Mouse (Mus musculus): Measurements from ENCODE around the gene Plcb4. TPM values are rescaled to one million over a fixed set of nuclear protein-coding genes. Genes with fewer than 3 reads are reported as not detected.
A peak's percentile ranks its signal among the peaks of the same experiment; 100 is the strongest.

Plcb4 gene
- polyA plus RNA-seq, 1 experiment from 2014 or later = 13.8 TPM

- Histone ChIP-seq H3K9me3 (ENCODE audit: low read length) (no peaks in the 10 kb centered on the region), H3K4me2 (replicated peaks; ENCODE audit: low read depth, low read length) (no peak overlapping the region), H3K4me1 (ENCODE audit: insufficient read depth, low read depth, low read length) (no peaks in the 10 kb centered on the region), H3K4me3 (ENCODE audit: low read depth, low read length) (no peak overlapping the region), H3K9ac (replicated peaks; ENCODE audit: low read depth) (no peak overlapping the region), H3K36me3 (ENCODE audit: insufficient read depth, low read length) (no peaks in the 10 kb centered on the region), H3K27ac (ENCODE audit: low read length) (no peak overlapping the region), H3K27me3 (replicated peaks; ENCODE audit: insufficient read depth, low read length) (no peaks in the 10 kb centered on the region)
- no peak for ATAC-seq
- WGBS = 87% methylated on average over 6 of the region's 6 CpGs
- DNase-seq (ENCODE audit: low spot score) = no peak
- TF ChIP-seq EP300 (IDR thresholded peaks at IDR 0.05) (no peak), CTCF (IDR thresholded peaks at IDR 0.05) (no peak)
Observed at GRCm38 (mm10) chr2:135652040-135652439, 6.8 kb upstream of the Plcb4 start.

GRCm38 (mm10) chr2:135652451-135652850, 6.4 kb upstream of the Plcb4 start:
- ATAC-seq (no peak), DNase-seq (ENCODE audit: low spot score) (no peak)
- 70% methylated on average over 4 of the region's 4 CpGs for WGBS
- no peak overlapping the region for H3K27ac ChIP-seq (ENCODE audit: low read length)
- no peaks in the 10 kb centered on the region for H3K9me3 ChIP-seq (ENCODE audit: low read length)
- no peaks in the 10 kb centered on the region for H3K36me3 ChIP-seq (ENCODE audit: insufficient read depth, low read length)
- no peaks in the 10 kb centered on the region for H3K4me1 ChIP-seq (ENCODE audit: insufficient read depth, low read depth, low read length)
- no peak overlapping the region for H3K4me3 ChIP-seq (ENCODE audit: low read depth, low read length)
- no peaks in the 10 kb centered on the region for H3K27me3 ChIP-seq (replicated peaks; ENCODE audit: insufficient read depth, low read length)
- no peak for TF ChIP-seq EP300 (IDR thresholded peaks at IDR 0.05)
- TF ChIP-seq CTCF (IDR thresholded peaks at IDR 0.05) = no peak
- H3K9ac ChIP-seq (replicated peaks; ENCODE audit: low read depth) = no peak overlapping the region
- no peak overlapping the region for H3K4me2 ChIP-seq (replicated peaks; ENCODE audit: low read depth, low read length)

DNA sequence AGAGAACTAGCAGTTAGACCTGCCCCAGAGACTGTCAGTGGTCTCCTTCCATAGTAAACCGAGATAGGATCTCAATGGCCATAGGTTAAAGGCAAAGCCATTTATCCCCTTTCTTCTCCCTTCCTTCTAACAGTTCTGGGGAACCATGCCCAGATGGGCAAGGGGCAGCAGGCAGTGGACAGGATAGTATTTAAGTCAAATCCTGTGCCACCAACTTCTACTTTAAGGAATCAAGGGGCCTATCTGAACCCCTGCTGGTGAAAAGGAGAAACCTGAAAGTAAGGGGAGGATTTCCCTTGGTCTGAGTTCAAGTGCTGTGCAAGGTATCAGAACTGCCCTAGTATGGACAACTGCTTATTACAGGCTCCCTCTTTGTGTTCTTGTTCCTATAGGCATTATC, 2.9 kb upstream of the Plcb4 start:
- Histone ChIP-seq H3K4me2 (replicated peaks; ENCODE audit: low read depth, low read length) (no peak overlapping the region), H3K4me1 (ENCODE audit: insufficient read depth, low read depth, low read length) (no peaks in the 10 kb centered on the region), H3K9me3 (ENCODE audit: low read length) (no peaks in the 10 kb centered on the region), H3K27ac (ENCODE audit: low read length) (no peak overlapping the region), H3K36me3 (ENCODE audit: insufficient read depth, low read length) (no peaks in the 10 kb centered on the region), H3K9ac (replicated peaks; ENCODE audit: low read depth) (no peak overlapping the region), H3K27me3 (replicated peaks; ENCODE audit: insufficient read depth, low read length) (no peaks in the 10 kb centered on the region), H3K4me3 (ENCODE audit: low read depth, low read length) (no peak overlapping the region)
- 79% methylated on average over 1 of the region's 1 CpGs for WGBS
- TF ChIP-seq CTCF (IDR thresholded peaks at IDR 0.05) (no peak), EP300 (IDR thresholded peaks at IDR 0.05) (no peak)
- DNase-seq (ENCODE audit: low spot score) (no peak), ATAC-seq (no peak)

DNA sequence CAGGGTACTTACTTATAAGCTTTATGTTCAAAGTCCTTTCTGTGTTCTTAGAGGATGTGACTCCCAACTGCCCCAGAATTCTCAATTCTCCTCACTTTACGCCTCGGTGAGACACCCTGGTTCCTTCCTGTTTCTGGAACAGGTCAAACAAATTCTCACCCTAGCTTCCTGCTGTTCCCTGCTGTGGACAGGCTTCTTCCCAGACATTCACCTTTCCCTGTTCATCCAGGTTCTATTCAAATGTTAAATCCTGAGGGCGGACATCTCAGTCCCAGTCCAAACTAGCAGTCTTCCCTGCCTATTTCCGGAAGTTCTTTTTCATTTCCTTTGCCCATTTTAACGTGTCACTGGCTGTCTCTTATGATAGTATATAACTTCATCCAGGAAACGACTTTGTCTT, 2.2 kb upstream of the Plcb4 start:
- DNase-seq (ENCODE audit: low spot score) = no peak
- ATAC-seq = no peak
- H3K4me1 ChIP-seq (ENCODE audit: insufficient read depth, low read depth, low read length) = no peaks in the 10 kb centered on the region
- H3K4me3 ChIP-seq (ENCODE audit: low read depth, low read length) = no peak overlapping the region
- no peaks in the 10 kb centered on the region for H3K36me3 ChIP-seq (ENCODE audit: insufficient read depth, low read length)
- no peak overlapping the region for H3K9ac ChIP-seq (replicated peaks; ENCODE audit: low read depth)
- H3K4me2 ChIP-seq (replicated peaks; ENCODE audit: low read depth, low read length) = no peak overlapping the region
- TF ChIP-seq EP300 (IDR thresholded peaks at IDR 0.05) (no peak), CTCF (IDR thresholded peaks at IDR 0.05) (no peak)
- no peaks in the 10 kb centered on the region for H3K9me3 ChIP-seq (ENCODE audit: low read length)
- no peak overlapping the region for H3K27ac ChIP-seq (ENCODE audit: low read length)
- no peaks in the 10 kb centered on the region for H3K27me3 ChIP-seq (replicated peaks; ENCODE audit: insufficient read depth, low read length)
- 45% methylated on average over 6 of the region's 6 CpGs for WGBS

DNA sequence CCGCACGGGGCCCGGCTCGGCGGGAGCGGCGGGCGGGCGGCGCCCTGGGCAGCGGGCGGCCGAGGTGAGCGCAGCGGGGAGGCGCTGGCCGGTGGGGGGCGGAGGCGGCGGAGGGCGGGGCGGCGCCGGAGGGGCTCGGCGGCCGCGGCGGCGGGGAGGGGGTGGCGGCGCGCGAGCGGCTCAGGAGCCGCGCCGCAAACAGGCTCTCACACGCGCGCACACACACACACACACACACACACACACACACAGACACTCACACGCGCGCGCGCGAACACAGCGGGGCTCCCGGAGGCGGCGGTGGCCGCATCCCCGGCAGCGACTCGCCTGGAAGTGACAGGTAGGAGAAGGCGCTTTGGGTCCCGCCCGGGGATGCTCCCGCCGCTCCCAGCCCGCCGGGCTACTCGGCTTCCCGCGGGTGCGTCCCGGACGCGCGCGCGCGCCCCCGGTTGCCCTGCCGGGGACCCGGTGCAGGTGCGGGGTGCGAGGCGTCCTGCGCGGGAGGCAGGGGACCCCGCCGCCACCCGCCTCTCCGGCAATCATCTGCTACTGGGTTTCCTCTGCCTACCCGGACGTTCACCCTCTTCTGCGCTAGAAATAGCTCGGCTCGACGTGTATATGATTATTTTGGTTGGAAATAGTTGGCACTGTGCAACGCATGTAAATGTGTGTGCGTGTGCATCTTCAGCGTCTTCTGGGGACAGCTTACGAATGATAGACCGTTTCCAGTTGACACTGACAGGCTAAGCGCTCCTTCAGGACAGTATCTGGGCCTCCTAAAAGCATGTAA, 775 bp downstream of the Plcb4 start:
- ATAC-seq (peak; percentile 82), DNase-seq (ENCODE audit: low spot score) (peak; percentile 62)
- Histone ChIP-seq H3K9me3 (ENCODE audit: low read length) (no peaks in the 10 kb centered on the region), H3K27ac (ENCODE audit: low read length) (peak overlapping the region; percentile 97), H3K4me2 (replicated peaks; ENCODE audit: low read depth, low read length) (peak overlapping the region; percentile 78), H3K4me1 (ENCODE audit: insufficient read depth, low read depth, low read length) (no peaks in the 10 kb centered on the region), H3K36me3 (ENCODE audit: insufficient read depth, low read length) (no peaks in the 10 kb centered on the region), H3K4me3 (ENCODE audit: low read depth, low read length) (peak overlapping the region; percentile 82), H3K27me3 (replicated peaks; ENCODE audit: insufficient read depth, low read length) (no peaks in the 10 kb centered on the region), H3K9ac (replicated peaks; ENCODE audit: low read depth) (peak overlapping the region; percentile 89)
- TF ChIP-seq EP300 (IDR thresholded peaks at IDR 0.05) (no peak), CTCF (IDR thresholded peaks at IDR 0.05) (0 out of 2 replicates have a peak, but pooled peaks have one; percentile 3)
- 6% methylated on average over 42 of the region's 97 CpGs for WGBS

GRCm38 (mm10) chr2:135660816-135661215, 2.0 kb downstream of the Plcb4 start:
- H3K36me3 ChIP-seq (ENCODE audit: insufficient read depth, low read length) = no peaks in the 10 kb centered on the region
- H3K9me3 ChIP-seq (ENCODE audit: low read length) = no peaks in the 10 kb centered on the region
- ATAC-seq = no peak
- TF ChIP-seq EP300 (IDR thresholded peaks at IDR 0.05) (no peak), CTCF (IDR thresholded peaks at IDR 0.05) (no peak)
- H3K4me2 ChIP-seq (replicated peaks; ENCODE audit: low read depth, low read length) = peak overlapping the region; percentile 78; the same call in 1 of the 2 replicates
- WGBS = 60% methylated on average over 4 of the region's 4 CpGs
- no peaks in the 10 kb centered on the region for H3K27me3 ChIP-seq (replicated peaks; ENCODE audit: insufficient read depth, low read length)
- no peak overlapping the region for H3K4me3 ChIP-seq (ENCODE audit: low read depth, low read length)
- peak; percentile 16 for DNase-seq (ENCODE audit: low spot score)
- H3K4me1 ChIP-seq (ENCODE audit: insufficient read depth, low read depth, low read length) = no peaks in the 10 kb centered on the region
- no peak overlapping the region for H3K9ac ChIP-seq (replicated peaks; ENCODE audit: low read depth)
- no peak overlapping the region for H3K27ac ChIP-seq (ENCODE audit: low read length)

Measured in lung, postnatal 0 days (tissue).